Mouse (Mus musculus): ENCODE data around the gene Zfp316. TPM values are rescaled to one million over a fixed set of nuclear protein-coding genes. Genes with fewer than 3 reads are reported as not detected.

The Zfp316 gene
- polyA plus RNA-seq, 1 experiment from 2014 or later = 2.4 TPM

- Histone ChIP-seq H3K4me2 (replicated peaks) (no peak overlapping the region), H3K4me1 (replicated peaks) (peaks cover under 1% of the 10 kb centered on the region; the same call in 1 of the 2 replicates), H3K4me3 (replicated peaks) (no peak overlapping the region), H3K9me3 (no peaks in the 10 kb centered on the region), H3K9ac (no peak overlapping the region), H3K27ac (no peak overlapping the region), H3K27me3 (replicated peaks) (peaks cover 8% of the 10 kb centered on the region; the same call in 1 of the 2 replicates), H3K36me3 (no peaks in the 10 kb centered on the region)
- WGBS = 59% methylated on average over 5 of the region's 5 CpGs
- no peak for ATAC-seq
Measured at GRCm38 (mm10) chr5:143275761-143276160, 5.9 kb upstream of the Zfp316 start.

GRCm38 (mm10) chr5:143272540-143273330, 2.9 kb upstream of the Zfp316 start:
- Histone ChIP-seq H3K4me1 (replicated peaks) (peaks cover 11% of the 10 kb centered on the region; the same call in 1 of the 2 replicates), H3K9me3 (no peaks in the 10 kb centered on the region), H3K27ac (no peak overlapping the region), H3K9ac (no peak overlapping the region), H3K4me2 (replicated peaks) (no peak overlapping the region), H3K4me3 (replicated peaks) (no peak overlapping the region), H3K36me3 (no peaks in the 10 kb centered on the region), H3K27me3 (replicated peaks) (peaks cover 2% of the 10 kb centered on the region; the same call in 1 of the 2 replicates)
- 90% methylated on average over 16 of the region's 16 CpGs for WGBS
- no peak for ATAC-seq

DNA sequence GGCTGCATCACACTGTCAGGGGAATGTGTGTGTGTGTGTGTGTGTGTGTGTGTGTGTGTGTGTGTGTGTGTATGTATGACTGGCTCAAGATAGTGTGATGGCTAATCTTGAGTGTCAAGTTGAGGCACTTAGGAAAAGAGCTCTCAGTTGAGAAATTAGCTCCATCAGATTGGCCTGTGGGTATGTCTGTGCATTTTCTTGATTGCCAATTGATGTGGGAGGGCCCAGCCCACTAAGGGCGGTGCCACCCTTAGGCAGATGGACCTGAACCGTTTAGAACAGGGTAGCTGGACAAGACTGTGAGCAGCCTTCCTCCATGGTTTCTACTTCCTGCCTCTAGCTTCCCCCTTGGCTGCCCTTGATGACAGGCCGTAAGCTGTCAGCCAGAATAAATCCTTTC, 2.3 kb upstream of the Zfp316 start:
- Histone ChIP-seq H3K4me2 (replicated peaks) (no peak overlapping the region), H3K27ac (no peak overlapping the region), H3K36me3 (no peaks in the 10 kb centered on the region), H3K9me3 (no peaks in the 10 kb centered on the region), H3K4me3 (replicated peaks) (no peak overlapping the region), H3K27me3 (replicated peaks) (no peaks in the 10 kb centered on the region), H3K4me1 (replicated peaks) (peaks cover 11% of the 10 kb centered on the region; the same call in 1 of the 2 replicates), H3K9ac (no peak overlapping the region)
- 74% methylated on average over 3 of the region's 3 CpGs for WGBS
- no peak for ATAC-seq

DNA sequence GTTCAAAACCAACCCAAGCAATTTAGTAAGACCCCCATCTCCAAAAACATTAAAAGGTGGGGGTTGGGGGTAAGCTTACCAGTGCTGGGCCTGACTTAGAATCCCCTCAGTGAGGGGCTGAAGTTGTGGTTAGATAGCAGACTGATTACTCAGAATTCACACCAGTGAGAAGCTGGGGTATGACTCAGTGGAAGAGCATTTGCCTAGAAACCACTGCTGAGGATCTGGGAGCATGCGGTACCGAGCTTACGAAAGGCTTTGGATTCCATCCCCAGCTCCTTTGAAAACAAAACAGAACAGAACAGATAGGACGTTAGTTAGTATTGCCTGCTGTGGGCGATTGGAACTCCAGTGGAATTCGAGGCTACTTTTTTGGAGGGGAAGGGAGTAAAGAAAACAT, 1.8 kb upstream of the Zfp316 start:
- no peak for ATAC-seq
- H3K9ac ChIP-seq = no peak overlapping the region
- no peak overlapping the region for H3K4me3 ChIP-seq (replicated peaks)
- H3K4me2 ChIP-seq (replicated peaks) = no peak overlapping the region
- whole genome bisulfite sequencing = 85% methylated on average over 6 of the region's 6 CpGs
- H3K27me3 ChIP-seq (replicated peaks) = no peaks in the 10 kb centered on the region
- H3K36me3 ChIP-seq = no peaks in the 10 kb centered on the region
- peaks cover 11% of the 10 kb centered on the region; the same call in 1 of the 2 replicates for H3K4me1 ChIP-seq (replicated peaks)
- no peaks in the 10 kb centered on the region for H3K9me3 ChIP-seq
- no peak overlapping the region for H3K27ac ChIP-seq

GRCm38 (mm10) chr5:143270151-143270519, 313 bp upstream of the Zfp316 start:
- Histone ChIP-seq H3K36me3 (no peaks in the 10 kb centered on the region), H3K27ac (peak overlapping the region; percentile 70; the same call in 1 of the 2 replicates), H3K9ac (peak overlapping the region; percentile 93), H3K4me1 (replicated peaks) (peaks cover 11% of the 10 kb centered on the region; the same call in 1 of the 2 replicates), H3K4me2 (replicated peaks) (peak overlapping the region; percentile 93), H3K27me3 (replicated peaks) (no peaks in the 10 kb centered on the region), H3K9me3 (no peaks in the 10 kb centered on the region), H3K4me3 (replicated peaks) (peak overlapping the region; percentile 94)
- WGBS = 3% methylated on average over 12 of the region's 12 CpGs
- ATAC-seq = no peak; the same call in none of the 2 replicates

DNA sequence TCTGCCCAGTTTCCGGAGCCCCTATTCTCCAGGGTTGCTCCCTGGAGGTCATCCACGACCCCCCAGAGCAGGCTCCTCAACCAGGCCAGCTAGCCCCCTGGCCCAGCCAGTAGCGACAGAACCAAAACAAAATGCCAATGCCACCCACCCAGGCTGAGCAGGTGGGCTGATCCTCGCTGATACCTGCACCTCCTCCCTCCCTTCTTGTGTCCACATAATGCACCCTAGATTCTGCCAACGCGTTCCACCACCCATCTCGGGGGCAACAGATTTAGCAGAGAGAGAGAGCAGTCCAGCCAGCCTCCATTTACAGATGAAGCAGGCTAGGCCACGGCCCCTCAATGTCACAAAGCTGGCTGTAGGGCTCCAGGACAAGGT, 848 bp downstream of the Zfp316 start:
- H3K27me3 ChIP-seq (replicated peaks) = no peaks in the 10 kb centered on the region
- H3K36me3 ChIP-seq = no peaks in the 10 kb centered on the region
- H3K4me2 ChIP-seq (replicated peaks) = peak overlapping the region; percentile 93
- peaks cover 11% of the 10 kb centered on the region; the same call in 1 of the 2 replicates for H3K4me1 ChIP-seq (replicated peaks)
- H3K9me3 ChIP-seq = no peaks in the 10 kb centered on the region
- WGBS = 31% methylated on average over 8 of the region's 8 CpGs
- ATAC-seq = no peak; the same call in 1 of the 2 replicates
- no peak overlapping the region for H3K27ac ChIP-seq
- peak overlapping the region; percentile 93 for H3K9ac ChIP-seq
- H3K4me3 ChIP-seq (replicated peaks) = peak overlapping the region; percentile 94

DNA sequence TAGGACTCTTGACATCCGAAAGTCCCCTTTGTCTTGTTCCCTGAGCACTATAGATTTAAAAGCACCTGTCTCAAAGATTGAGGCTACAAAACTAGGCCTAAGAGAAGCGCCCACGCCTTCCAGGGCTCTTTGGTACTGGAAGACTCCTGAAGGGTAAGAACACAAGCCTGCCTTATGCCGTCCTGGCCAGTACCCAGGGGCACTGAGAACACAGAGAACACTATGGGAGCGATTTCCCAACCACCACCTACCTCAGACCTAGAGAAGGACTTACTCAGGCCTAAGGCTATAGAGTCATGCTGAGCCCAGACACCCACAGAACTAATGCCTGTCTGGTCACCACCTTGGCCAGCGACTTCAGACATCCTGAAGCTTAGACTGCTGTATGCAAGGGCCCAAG, 3.0 kb downstream of the Zfp316 start:
- no peak overlapping the region for H3K9ac ChIP-seq
- H3K36me3 ChIP-seq = 0 out of 2 replicates have a peak, but pooled peaks cover 4% of the 10 kb centered on the region
- ATAC-seq = no peak
- no peaks in the 10 kb centered on the region for H3K9me3 ChIP-seq
- 86% methylated on average over 6 of the region's 6 CpGs for WGBS
- H3K4me2 ChIP-seq (replicated peaks) = no peak overlapping the region
- no peak overlapping the region for H3K4me3 ChIP-seq (replicated peaks)
- peaks cover 11% of the 10 kb centered on the region; the same call in 1 of the 2 replicates for H3K4me1 ChIP-seq (replicated peaks)
- no peaks in the 10 kb centered on the region for H3K27me3 ChIP-seq (replicated peaks)
- no peak overlapping the region for H3K27ac ChIP-seq

- peaks cover 4% of the 10 kb centered on the region; the same call in 1 of the 2 replicates for H3K36me3 ChIP-seq
- H3K9me3 ChIP-seq = no peaks in the 10 kb centered on the region
- H3K27ac ChIP-seq = no peak overlapping the region
- WGBS = 46% methylated on average over 1 of the region's 1 CpGs
- H3K4me2 ChIP-seq (replicated peaks) = no peak overlapping the region
- no peak for ATAC-seq
- no peak overlapping the region for H3K9ac ChIP-seq
- no peaks in the 10 kb centered on the region for H3K27me3 ChIP-seq (replicated peaks)
- H3K4me1 ChIP-seq (replicated peaks) = peaks cover 6% of the 10 kb centered on the region; the same call in 1 of the 2 replicates
- H3K4me3 ChIP-seq (replicated peaks) = no peak overlapping the region
Measured at GRCm38 (mm10) chr5:143265409-143265808, 4.4 kb downstream of the Zfp316 start.

- 89% methylated on average over 10 of the region's 10 CpGs for WGBS
- Histone ChIP-seq H3K4me2 (replicated peaks) (no peak overlapping the region), H3K27me3 (replicated peaks) (no peaks in the 10 kb centered on the region), H3K9me3 (no peaks in the 10 kb centered on the region), H3K36me3 (peaks cover 4% of the 10 kb centered on the region; the same call in 1 of the 2 replicates), H3K4me1 (replicated peaks) (0 out of 2 replicates have a peak, but pooled peaks cover 3% of the 10 kb centered on the region), H3K4me3 (replicated peaks) (no peak overlapping the region), H3K9ac (no peak overlapping the region), H3K27ac (no peak overlapping the region)
- no peak for ATAC-seq
Measured at GRCm38 (mm10) chr5:143264689-143265088, 5.1 kb downstream of the Zfp316 start.

GRCm38 (mm10) chr5:143261636-143262035, 8.2 kb downstream of the Zfp316 start:
- H3K4me1 ChIP-seq (replicated peaks) = no peaks in the 10 kb centered on the region
- H3K36me3 ChIP-seq = peaks cover 4% of the 10 kb centered on the region; the same call in 1 of the 2 replicates
- no peak overlapping the region for H3K4me2 ChIP-seq (replicated peaks)
- H3K27me3 ChIP-seq (replicated peaks) = peaks cover 13% of the 10 kb centered on the region
- no peaks in the 10 kb centered on the region for H3K9me3 ChIP-seq
- no peak overlapping the region for H3K27ac ChIP-seq
- no peak overlapping the region for H3K4me3 ChIP-seq (replicated peaks)
- no peak for ATAC-seq
- no peak overlapping the region for H3K9ac ChIP-seq
- WGBS = 93% methylated on average over 8 of the region's 8 CpGs

- peaks cover 69% of the 10 kb centered on the region for H3K27me3 ChIP-seq (replicated peaks)
- H3K4me3 ChIP-seq (replicated peaks) = no peak overlapping the region
- H3K9ac ChIP-seq = no peak overlapping the region
- H3K4me2 ChIP-seq (replicated peaks) = no peak overlapping the region
- peaks cover 17% of the 10 kb centered on the region for H3K4me1 ChIP-seq (replicated peaks)
- ATAC-seq = no peak
- H3K27ac ChIP-seq = no peak overlapping the region
- H3K36me3 ChIP-seq = peaks cover 15% of the 10 kb centered on the region
- 91% methylated on average over 5 of the region's 5 CpGs for WGBS
- H3K9me3 ChIP-seq = no peaks in the 10 kb centered on the region
Measured at GRCm38 (mm10) chr5:143255802-143256201, 14.0 kb downstream of the Zfp316 start.

DNA sequence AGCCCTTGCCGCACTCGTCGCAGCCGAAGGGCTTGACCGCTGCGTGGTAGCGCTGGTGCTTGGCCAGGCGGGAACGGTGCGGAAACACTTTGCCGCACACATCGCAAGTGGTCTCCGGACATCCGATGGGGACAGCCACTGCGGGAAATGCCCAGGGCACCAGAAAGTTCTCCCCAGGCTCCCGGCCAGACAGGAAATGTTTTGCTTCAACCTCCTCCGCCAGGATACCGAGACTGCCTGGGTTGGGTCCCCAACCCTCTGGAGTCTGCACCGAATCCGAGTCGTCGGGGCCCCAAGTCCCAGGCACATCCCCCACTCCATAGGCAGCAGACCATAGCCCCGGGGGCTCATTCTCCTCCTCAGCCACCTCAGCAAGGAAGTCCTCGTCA, 14.7 kb downstream of the Zfp316 start:
- Histone ChIP-seq H3K27me3 (replicated peaks) (peaks cover 69% of the 10 kb centered on the region), H3K36me3 (peaks cover 15% of the 10 kb centered on the region), H3K4me2 (replicated peaks) (peak overlapping the region; percentile 82; the same call in 1 of the 2 replicates), H3K9me3 (no peaks in the 10 kb centered on the region), H3K4me3 (replicated peaks) (peak overlapping the region; percentile 40; the same call in 1 of the 2 replicates), H3K4me1 (replicated peaks) (peaks cover 17% of the 10 kb centered on the region), H3K27ac (no peak overlapping the region), H3K9ac (no peak overlapping the region)
- no peak for ATAC-seq
- WGBS = 53% methylated on average over 24 of the region's 24 CpGs

All from intestine, embryonic 15.5 days (tissue).